In the genomic region with DNA sequence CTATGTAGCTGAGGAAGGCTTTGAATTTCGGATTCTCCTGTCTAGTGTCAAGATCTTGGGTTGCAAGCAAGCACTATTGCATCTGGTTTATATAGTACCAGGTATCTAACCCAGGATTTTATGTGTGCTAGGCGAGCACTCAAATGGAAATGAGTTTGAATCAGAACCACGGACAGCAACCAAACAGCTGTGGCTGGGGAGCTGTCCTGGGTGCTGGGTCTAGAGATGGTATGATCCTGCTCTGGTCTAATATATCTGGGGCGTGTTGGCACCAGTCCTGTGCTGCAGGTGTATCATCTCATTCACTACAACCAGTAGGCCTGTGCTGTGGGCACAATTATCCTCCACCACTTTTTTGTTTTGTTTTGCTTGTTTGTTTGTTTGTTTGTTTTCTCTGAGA, we compare ENCODE assay signal across 7 mouse cellular contexts.
DNase-seq lines count a peak whose midpoint lies in the region; ATAC-seq lines count a peak whose summit lies in the region.

No protein-coding gene starts in this region.

- peaks cover 21% of the 10 kb centered on the region for H3K4me1 ChIP-seq in midbrain, embryonic 10.5 days
- H3K4me1 ChIP-seq in midbrain, embryonic 15.5 days, result 0 out of 2 replicates have a peak, but pooled peaks cover under 1% of the 10 kb centered on the region

- no peak overlapping the region for H3K27ac ChIP-seq in midbrain, embryonic 10.5 days (replicated peaks)
- no peak overlapping the region for H3K27ac ChIP-seq in midbrain, embryonic 15.5 days

- H3K4me3 ChIP-seq in midbrain, embryonic 10.5 days, result no peak overlapping the region
- H3K4me3 ChIP-seq in midbrain, embryonic 15.5 days, result no peak overlapping the region

- H3K9ac ChIP-seq in midbrain, embryonic 15.5 days, result no peak overlapping the region

- no peaks in the 10 kb centered on the region for H3K36me3 ChIP-seq in midbrain, embryonic 10.5 days
- no peaks in the 10 kb centered on the region for H3K36me3 ChIP-seq in midbrain, embryonic 15.5 days (replicated peaks)

- 23% methylated on average over 4 of the region's 4 CpGs for WGBS in midbrain, embryonic 10.5 days
- 26% methylated on average over 4 of the region's 4 CpGs for WGBS in midbrain, embryonic 15.5 days

- H3K9me3 ChIP-seq in midbrain, embryonic 10.5 days (replicated peaks), result no peaks in the 10 kb centered on the region
- no peaks in the 10 kb centered on the region for H3K9me3 ChIP-seq in midbrain, embryonic 15.5 days

- H3K4me2 ChIP-seq in midbrain, embryonic 15.5 days, result no peak overlapping the region

- peak; percentile 57 for DNase-seq in midbrain, embryonic 10.5 days (ENCODE audit: low spot score)
- peak; percentile 78 for DNase-seq in adrenal gland, postnatal 10 days
- peak; percentile 56 for DNase-seq in induced T-regulatory cell, adult 2 months (ENCODE audit: low read depth)
- DNase-seq in layer of hippocampus, adult 11-12 months (ENCODE audit: low spot score), result no peak

- H3K27me3 ChIP-seq in midbrain, embryonic 10.5 days (ENCODE audit: low read depth, poor library complexity, severe bottlenecking), result peaks cover 52% of the 10 kb centered on the region
- H3K27me3 ChIP-seq in midbrain, embryonic 15.5 days (replicated peaks), result no peaks in the 10 kb centered on the region

- no peak for ATAC-seq in midbrain, embryonic 15.5 days (replicated peaks)
- peak; percentile 88 for ATAC-seq in megakaryocyte progenitor cell, adult 5-6 weeks (replicated peaks; ENCODE audit: poor library complexity)
- ATAC-seq in frontal cortex, adult (ENCODE audit: low TSS enrichment), result no peak
